Mouse (Mus musculus) small intestine, adult 2 months (tissue): ENCODE measurements at regions not wholly inside any gene's neighbourhood (a gene's known extent, or its start where the extent isn't known, plus 50 kb on each side); places are given as distances from the start of the nearest gene placed in this dataset.

Experiments
- CTCF ChIP-seq: fragments of 200-500 bp; IDR thresholded peaks from 2 replicates; pipeline ENCODE4 v1.5.1; 2012; ENCODE audit warnings: low read depth, mild to moderate bottlenecking, control low read depth, inconsistent platforms, low read length, moderate library complexity, mixed read lengths; ENCODE audit not compliant: insufficient replicate concordance, insufficient read length; ENCODE audit errors: extremely low read depth
- POLR2A ChIP-seq: fragments of 200-500 bp; IDR thresholded peaks from 2 replicates; pipeline ENCODE4 v1.6.1; 2012; ENCODE audit warnings: low read depth, mild to moderate bottlenecking, control low read depth, inconsistent platforms, low read length, moderate library complexity

- TF ChIP-seq POLR2A, result no peak
- TF ChIP-seq CTCF, result no peak
Measured at GRCm38 (mm10) chr13:107829861-107830260, 214.4 kb upstream of the Smim15 start.
